Mouse (Mus musculus) heart, adult 2 months (tissue): Measurements from ENCODE around the gene Alpk1.

Source experiments
- CTCF ChIP-seq: fragments of 200-600 bp; IDR thresholded peaks from 2 replicates; pipeline ENCODE4 v1.8.1; 2022; ENCODE audit warnings: antibody characterized with exemption, mild to moderate bottlenecking, moderate library complexity
- POLR2A ChIP-seq: fragments of 200-500 bp; IDR thresholded peaks from 2 replicates; pipeline ENCODE4 v1.6.1; 2011; ENCODE audit warnings: mild to moderate bottlenecking, low read depth, low read length, control low read depth; ENCODE audit not compliant: insufficient read depth

DNA sequence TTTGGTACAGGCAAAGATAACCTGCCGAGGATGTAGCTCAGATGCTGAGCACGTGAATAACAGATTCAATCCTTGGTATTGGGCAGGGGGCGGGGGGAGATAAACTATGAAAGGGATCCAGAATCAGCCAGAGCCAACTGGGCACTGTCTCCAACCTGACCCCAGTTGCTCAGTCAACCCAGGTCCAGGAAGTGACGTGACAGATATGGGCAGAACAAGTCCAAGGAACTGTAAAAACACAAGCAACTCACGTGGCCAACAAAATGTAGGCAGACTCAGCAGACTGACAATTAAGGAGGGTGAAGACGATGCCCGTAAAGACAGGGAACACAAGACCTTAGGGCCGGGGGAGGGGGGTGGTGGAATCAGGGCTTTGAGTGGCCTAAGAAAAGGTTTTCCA is 17.9 kb downstream of the Alpk1 start:
- TF ChIP-seq CTCF (no peak), POLR2A (no peak)
